Mouse (Mus musculus): ENCODE data around the gene Cyb5r2.

DNA sequence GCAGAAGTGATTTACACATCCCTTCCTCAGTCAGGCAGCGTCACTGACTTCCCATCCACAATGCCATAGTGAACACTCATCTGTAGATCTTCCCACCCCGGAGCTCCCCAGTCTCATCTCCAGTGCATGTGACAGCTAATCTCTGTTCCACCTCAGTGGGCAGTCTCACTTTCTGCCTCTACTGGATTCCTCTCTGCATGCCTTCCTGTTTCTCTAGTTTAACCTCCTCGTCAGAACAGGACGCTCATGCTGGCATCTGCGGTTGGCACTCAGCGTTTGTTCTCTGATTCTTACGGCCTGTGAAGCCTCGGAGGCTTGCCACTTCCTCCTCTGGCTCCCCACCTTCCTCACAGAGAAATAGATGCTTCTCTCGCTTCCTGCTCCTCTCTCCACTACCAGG is 50.2 kb downstream of the Cyb5r2 start:
- TF ChIP-seq CTCF (IDR thresholded peaks at IDR 0.05; ENCODE audit: extremely low read depth, insufficient read length, insufficient replicate concordance, low read depth, low read length): no peak
- TF ChIP-seq POLR2A (IDR thresholded peaks at IDR 0.05; ENCODE audit: low read depth, low read length): no peak

Data from small intestine, adult 2 months (tissue).